Mouse (Mus musculus): Measurements from ENCODE around the gene Ptger3.

Gene Ptger3

DNA sequence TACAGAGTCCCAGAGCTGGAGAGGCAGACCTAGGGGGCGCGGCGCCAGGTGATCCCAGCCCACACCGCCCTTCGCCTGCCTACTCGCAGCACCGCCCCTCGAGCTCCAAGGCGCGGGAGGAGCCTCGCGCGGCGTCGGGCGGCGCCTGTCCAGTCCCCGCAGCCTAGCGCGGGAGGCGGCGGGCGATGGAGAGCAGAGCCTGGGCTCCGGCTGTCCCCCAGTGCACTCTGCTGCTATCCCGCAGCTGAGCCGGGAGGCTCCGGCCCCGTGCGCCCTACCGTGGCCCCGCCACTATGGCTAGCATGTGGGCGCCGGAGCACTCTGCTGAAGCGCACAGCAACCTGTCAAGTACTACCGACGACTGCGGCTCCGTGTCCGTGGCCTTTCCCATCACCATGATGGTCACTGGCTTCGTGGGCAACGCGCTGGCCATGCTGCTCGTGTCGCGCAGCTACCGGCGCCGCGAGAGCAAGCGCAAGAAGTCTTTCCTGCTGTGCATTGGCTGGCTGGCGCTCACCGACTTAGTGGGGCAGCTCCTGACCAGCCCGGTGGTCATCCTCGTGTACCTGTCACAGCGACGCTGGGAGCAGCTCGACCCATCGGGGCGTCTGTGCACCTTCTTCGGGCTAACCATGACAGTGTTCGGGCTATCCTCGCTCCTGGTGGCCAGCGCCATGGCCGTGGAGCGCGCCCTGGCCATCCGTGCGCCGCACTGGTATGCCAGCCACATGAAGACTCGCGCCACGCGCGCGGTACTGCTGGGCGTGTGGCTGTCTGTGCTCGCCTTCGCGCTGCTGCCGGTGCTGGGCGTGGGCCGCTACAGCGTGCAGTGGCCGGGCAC, at the start of gene Ptger3:
TSS of gene Ptger3 (plus strand) at position 168 of the 841 bp plus-strand sequence.
- no peak for TF ChIP-seq GATA4 (IDR thresholded peaks at IDR 0.05; ENCODE audit: insufficient replicate concordance, low read length)

DNA sequence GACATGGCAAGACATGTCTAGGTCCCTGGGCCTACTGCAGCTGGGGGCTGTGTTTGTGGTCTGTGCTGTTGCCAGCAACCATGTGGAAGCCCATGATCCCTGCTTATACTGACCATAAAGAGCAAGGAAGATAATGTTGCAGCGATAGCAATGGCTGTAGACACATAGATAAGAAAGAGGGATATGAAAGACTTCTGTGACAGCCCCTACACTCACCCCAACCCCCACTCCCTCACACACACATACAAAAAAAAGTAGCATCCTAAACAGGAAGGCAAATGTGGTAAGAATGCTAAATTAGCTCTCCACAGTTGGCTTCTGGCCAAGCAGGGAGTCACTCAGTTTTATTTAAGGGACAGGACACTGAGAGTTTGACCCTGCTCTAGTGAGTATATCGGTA, 48.7 kb upstream of the Ptger3 start:
- TF ChIP-seq GATA4 (IDR thresholded peaks at IDR 0.05; ENCODE audit: insufficient replicate concordance, low read length) = no peak

DNA sequence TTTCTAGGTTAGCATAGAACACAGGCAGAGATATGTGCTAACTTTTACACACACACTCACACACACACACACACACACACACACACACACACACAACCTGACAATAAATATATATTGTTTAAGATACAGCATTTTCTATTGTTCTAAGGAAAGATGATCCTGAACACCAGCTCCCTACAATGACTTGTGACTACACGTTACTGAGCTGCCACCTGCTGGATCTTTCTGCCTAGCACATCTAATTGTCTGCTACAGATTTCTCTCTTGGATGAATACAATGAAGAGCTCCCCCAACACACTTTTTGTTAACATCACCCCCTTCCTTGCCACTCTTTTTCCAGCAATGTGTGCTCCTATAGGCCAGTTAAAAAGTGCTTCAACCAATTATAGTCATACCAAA, 46.3 kb upstream of the Ptger3 start:
- no peak for TF ChIP-seq GATA4 (IDR thresholded peaks at IDR 0.05; ENCODE audit: insufficient replicate concordance, low read length)

DNA sequence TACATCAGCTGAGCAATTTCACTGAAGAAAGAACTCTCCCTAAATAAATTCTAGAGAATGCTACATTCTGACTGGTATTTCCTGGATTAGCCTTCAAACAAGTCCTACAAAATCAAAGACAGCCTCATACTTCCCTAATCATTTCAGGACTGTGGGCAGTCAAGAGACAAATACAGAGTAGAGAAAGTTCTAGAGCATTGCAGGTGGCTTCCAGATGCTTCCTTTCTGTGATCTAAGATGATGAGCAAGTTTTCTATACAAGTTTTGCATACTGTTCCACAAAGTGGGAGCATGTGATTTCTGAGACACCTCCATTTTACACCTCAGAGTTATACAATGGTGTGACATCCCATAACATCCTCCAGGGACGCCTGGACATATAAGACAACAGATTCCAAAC, 42.9 kb upstream of the Ptger3 start:
- TF ChIP-seq GATA4 (IDR thresholded peaks at IDR 0.05; ENCODE audit: insufficient replicate concordance, low read length) = no peak

DNA sequence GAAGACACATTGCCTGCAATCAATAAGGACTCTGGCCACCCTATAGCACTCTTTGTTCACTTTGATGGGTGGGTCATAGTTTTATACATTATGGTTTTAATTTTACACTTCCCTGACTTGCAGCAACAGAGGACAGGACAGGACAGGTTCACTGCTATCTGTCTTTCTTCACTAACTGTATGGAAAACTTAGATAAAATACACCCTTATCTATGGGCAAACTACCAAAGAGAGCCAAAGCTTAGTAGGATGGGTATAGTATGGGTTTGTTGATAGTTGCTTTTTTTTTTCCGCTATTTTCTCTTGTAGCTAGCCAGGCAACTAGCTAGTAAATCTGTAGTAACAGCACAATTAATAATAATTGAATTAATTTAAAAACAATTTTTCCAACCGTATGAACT, 35.1 kb upstream of the Ptger3 start:
- no peak for TF ChIP-seq GATA4 (IDR thresholded peaks at IDR 0.05; ENCODE audit: insufficient replicate concordance, low read length)

DNA sequence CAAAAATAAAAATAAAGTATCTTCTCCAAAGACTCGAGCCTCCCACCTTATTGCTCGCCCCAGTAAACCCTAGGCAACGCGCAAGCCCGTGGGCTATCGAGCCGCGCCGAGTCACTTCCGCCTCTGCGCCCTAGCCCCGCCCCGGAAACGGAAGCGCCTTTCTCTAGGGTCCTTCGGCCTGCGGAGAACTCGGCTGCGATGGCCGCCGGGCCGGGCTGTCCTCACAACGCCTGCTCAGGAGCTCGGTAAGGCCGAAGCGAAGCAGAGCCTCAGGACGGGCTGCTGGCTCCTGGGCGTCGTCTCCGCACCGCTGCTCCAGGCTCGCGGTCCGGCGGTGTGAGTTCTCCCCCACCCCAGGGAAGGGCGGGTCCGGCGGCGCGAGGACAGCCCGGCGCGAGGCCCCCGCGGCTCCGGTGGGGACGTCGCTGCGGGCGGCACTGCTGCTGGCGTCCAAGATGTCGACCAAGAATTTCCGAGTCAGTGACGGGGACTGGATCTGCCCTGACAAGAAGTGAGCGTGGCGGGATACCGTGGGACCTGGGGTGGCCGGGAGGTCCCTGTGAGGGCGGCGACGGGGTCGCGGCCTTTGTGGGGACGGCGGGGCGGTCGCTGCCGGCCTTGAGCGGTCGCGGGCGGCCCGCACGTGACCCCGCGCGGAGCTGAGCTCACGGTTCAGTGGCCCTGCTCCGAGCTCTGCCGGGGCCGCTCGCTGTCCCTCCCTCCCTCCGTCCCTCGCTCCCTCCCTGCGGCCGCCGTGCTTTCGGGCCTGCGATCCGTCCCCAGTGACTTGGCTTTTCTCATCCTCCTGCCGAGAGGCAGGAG, 32.5 kb upstream of the Ptger3 start, which contains the start of gene Zranb2:
TSS of gene Zranb2 (plus strand) at position 197 of the 822 bp plus-strand sequence.
- TF ChIP-seq GATA4 (IDR thresholded peaks at IDR 0.05; ENCODE audit: insufficient replicate concordance, low read length) = peak; percentile 73; the same call in 1 of the 2 replicates

DNA sequence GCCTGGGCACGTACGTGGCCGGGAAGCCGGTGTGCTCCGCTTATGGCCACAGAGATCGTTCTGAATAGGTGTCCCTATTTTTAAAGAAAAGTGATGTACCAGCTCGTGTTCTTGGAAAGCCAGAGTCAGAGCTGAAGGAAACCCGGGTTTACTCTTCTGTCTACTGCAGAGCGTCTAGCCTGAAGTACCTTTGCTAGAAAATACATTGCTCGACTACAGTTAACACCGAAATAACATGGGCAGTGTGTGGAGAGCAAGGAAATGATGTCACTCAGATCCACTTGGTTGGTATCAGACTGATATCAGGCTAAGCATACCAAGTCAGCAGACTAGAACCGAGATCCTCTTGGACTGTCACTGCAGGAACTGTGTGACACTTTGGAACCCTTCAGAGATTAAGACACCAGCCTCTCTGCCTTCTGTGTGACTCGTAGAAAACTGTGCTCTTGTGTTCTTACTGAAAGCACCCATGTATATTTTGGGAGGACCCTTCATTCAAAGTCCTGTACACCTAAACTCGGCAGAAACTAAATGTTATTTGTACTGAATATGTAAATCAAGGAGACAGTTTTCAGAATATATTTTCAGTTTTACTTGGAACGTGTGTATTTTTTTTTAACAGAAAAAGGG, 31.8 kb upstream of the Ptger3 start:
- TF ChIP-seq GATA4 (IDR thresholded peaks at IDR 0.05; ENCODE audit: insufficient replicate concordance, low read length) = no peak

DNA sequence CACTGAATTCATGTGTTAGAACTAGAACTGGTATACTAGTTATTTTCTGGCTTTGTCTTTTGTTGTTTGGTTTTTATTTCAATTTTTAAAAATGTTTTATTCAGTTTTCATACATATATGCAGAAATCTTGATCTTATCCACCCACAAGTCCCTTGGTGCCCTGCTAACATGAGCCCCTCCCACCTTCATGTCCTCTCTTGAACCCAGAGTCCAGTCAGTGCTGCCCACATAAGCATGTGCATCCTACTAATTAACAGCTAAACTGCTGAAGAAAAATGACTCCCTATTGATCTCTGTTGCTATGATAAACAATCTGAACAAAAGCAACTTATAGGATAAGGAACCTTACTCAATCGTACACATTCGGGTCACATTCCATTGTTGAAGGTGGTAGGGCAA, 17.4 kb upstream of the Ptger3 start:
- TF ChIP-seq GATA4 (IDR thresholded peaks at IDR 0.05; ENCODE audit: insufficient replicate concordance, low read length) = no peak

DNA sequence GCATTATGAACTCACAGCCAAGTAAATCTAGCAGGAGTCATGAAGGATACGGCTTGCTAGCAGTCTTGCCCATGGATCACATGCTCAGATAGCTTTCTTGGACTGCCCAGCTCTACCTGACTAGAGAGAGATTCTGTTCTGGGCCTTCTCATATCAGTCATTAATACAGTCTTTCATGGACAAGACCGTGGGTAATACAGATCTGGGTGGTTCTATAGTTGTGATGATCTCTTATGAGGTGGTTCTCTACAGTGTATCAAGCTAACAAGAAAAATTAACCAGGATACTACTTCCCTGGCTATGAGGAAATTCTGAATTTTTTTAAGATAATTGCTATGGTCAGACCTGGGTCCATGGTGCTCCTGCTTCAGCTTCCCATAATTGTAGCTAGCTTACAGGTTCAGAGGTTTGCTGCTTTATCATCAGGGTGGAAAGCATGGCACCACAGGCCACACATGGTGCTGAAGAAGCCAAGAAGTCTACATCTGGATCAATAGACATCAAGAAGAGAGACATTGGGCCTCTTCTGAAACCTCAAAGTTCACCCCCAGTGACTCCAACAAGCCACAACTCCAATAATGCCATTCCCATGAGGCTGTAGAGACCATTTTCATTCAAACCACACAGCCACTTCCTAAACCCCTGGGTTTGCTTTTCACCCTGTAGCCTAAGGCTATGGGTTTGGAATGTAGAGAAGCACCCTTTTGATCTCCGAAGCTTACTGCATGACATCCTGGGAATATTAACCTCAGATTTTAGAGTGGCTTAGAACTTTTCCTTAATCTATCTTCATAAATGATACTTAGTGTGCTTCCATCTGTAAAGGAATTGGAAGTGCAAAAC, 16.7 kb upstream of the Ptger3 start:
- TF ChIP-seq GATA4 (IDR thresholded peaks at IDR 0.05; ENCODE audit: insufficient replicate concordance, low read length) = no peak

DNA sequence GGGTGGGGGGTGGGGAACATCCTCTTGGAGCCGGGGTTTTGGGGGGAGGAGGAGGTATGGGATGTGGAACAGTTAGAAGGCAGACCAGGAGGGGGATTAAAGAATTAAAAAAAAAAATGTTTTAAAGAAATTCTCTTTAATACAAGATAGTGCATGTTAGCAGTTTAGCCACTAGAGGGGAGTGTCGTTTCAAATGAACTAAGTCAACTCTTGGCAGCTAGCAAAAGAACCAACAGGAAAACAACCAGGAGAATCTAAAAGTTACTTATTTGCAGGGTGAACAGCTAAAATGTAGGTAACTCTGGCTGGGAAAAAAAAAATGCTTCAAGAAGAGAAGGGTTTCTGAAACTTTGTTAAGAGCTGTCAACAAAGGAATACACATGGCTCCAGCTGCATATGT, 1.5 kb upstream of the Ptger3 start:
- no peak for TF ChIP-seq GATA4 (IDR thresholded peaks at IDR 0.05; ENCODE audit: insufficient replicate concordance, low read length)

DNA sequence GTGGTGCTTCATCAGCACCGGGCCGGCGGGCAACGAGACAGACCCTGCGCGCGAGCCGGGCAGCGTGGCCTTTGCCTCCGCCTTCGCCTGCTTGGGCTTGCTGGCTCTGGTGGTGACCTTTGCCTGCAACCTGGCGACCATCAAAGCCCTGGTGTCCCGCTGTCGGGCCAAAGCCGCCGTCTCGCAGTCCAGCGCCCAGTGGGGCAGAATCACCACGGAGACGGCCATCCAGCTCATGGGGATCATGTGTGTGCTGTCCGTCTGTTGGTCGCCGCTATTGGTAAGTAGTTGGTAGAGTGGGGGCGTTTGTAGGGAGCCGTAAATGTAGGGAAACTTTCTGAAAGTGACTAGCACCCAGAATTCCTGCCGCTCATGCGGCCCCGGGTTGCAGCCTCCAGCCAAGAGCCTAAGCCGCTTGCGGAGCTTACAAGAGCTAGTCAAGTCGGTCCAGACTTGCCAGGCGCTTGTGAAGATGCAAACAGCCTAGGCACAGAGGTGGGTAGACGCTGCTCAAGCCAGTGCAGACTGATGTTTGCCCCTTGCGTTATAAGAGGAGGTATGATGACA, 957 bp downstream of the Ptger3 start:
- no peak for TF ChIP-seq GATA4 (IDR thresholded peaks at IDR 0.05; ENCODE audit: insufficient replicate concordance, low read length)

DNA sequence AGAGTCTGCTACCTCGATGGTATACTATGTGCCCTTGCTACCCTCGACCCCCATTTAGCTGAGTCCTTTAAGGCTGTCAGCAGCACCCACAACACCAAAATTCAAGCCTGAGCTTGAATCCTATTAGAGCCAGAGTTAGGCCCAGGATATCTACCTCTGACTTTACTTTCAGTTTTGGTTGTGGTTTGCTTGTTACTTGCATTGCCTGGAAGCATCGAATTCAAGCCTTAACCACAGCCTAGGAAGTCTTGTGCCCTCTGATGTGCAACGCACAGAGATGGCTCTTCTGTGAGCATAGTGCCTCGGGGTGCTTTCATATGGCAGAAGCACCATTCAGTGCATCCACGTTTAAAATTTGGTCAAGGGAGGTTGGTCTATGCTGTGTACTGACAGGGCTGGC, 5.3 kb downstream of the Ptger3 start:
- no peak for TF ChIP-seq GATA4 (IDR thresholded peaks at IDR 0.05; ENCODE audit: insufficient replicate concordance, low read length)

DNA sequence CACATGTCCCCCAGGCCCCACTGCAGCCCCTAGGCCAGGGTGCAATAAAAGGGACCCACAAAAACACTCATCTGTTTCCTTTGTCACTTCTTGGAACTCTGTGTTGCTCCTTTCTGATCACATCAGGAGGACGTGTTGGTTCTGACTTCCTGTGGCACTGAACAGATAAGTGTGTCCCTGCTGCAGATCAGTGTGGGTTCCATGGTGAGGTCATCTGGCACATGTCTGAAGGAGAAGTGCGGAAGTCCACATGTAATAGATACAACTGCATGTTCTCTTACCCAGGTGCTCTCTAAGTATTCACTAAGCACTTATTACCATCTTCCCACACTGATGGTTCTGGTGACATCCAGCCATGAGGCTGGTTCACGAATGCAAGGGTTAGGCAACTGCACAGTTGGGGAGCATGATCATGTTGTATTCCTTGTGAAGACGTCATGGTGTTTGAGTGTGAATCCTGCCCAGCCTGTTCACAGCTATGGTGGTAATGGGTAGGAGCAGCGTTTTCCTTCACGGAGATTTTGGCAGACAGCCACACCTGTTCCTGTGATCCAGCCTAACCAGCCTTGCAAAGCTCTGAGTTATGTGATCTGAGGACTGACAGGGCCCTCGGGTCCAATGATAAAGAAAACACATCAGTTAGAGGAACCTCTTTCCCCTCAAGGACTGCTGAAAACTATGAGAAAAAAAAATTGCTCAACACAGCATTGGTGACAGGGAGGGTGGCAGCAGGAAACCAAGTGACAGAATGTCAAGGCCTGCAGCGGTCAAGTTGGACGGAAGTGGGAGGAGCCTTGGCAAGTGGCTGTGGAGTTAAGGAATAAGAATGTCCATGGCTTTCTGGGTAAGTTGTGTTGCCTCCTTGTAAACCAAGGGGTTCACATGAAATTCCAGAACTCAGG, 9.0 kb downstream of the Ptger3 start:
- no peak for TF ChIP-seq GATA4 (IDR thresholded peaks at IDR 0.05; ENCODE audit: insufficient replicate concordance, low read length)

All from liver, adult (tissue).